Mouse (Mus musculus): Measurements from ENCODE around the gene Aff1. TPM values are rescaled to one million over a fixed set of nuclear protein-coding genes. Genes with fewer than 3 reads are reported as not detected.

The Aff1 gene
- polyA plus RNA-seq, 1 experiment from 2014 or later: 3.5 TPM

GRCm38 (mm10) chr5:103720967-103721366 is 28.8 kb downstream of the Aff1 start:
- no peak overlapping the region for H3K4me3 ChIP-seq
- peaks cover 24% of the 10 kb centered on the region for H3K4me1 ChIP-seq
- H3K27me3 ChIP-seq (ENCODE audit: low read depth, poor library complexity, severe bottlenecking): peaks cover 26% of the 10 kb centered on the region; the same call in 1 of the 2 replicates
- no peak for DNase-seq (ENCODE audit: low spot score)
- H3K27ac ChIP-seq (replicated peaks): no peak overlapping the region
- H3K9me3 ChIP-seq (replicated peaks): no peaks in the 10 kb centered on the region
- WGBS: 83% methylated on average over 6 of the region's 6 CpGs
- H3K36me3 ChIP-seq: no peaks in the 10 kb centered on the region

GRCm38 (mm10) chr5:103721490-103721889 is 29.3 kb downstream of the Aff1 start:
- WGBS: 84% methylated on average over 4 of the region's 4 CpGs
- Histone ChIP-seq H3K9me3 (replicated peaks) (no peaks in the 10 kb centered on the region), H3K27me3 (ENCODE audit: low read depth, poor library complexity, severe bottlenecking) (peaks cover 31% of the 10 kb centered on the region; the same call in 1 of the 2 replicates), H3K36me3 (no peaks in the 10 kb centered on the region), H3K27ac (replicated peaks) (no peak overlapping the region), H3K4me3 (no peak overlapping the region), H3K4me1 (peaks cover 29% of the 10 kb centered on the region)
- DNase-seq (ENCODE audit: low spot score): no peak

GRCm38 (mm10) chr5:103722721-103723120 is 30.5 kb downstream of the Aff1 start:
- Histone ChIP-seq H3K4me3 (no peak overlapping the region), H3K27ac (replicated peaks) (no peak overlapping the region), H3K9me3 (replicated peaks) (no peaks in the 10 kb centered on the region), H3K36me3 (no peaks in the 10 kb centered on the region), H3K4me1 (peaks cover 31% of the 10 kb centered on the region), H3K27me3 (ENCODE audit: low read depth, poor library complexity, severe bottlenecking) (peaks cover 31% of the 10 kb centered on the region; the same call in 1 of the 2 replicates)
- DNase-seq (ENCODE audit: low spot score): no peak
- 87% methylated on average over 4 of the region's 4 CpGs for WGBS

- H3K4me3 ChIP-seq: 0 out of 2 replicates have a peak overlapping the region, but pooled peaks have one; percentile 14
- no peak for DNase-seq (ENCODE audit: low spot score)
- no peaks in the 10 kb centered on the region for H3K36me3 ChIP-seq
- WGBS: 3% methylated on average over 6 of the region's 6 CpGs
- H3K27ac ChIP-seq (replicated peaks): peak overlapping the region; percentile 58; the same call in 1 of the 2 replicates
- H3K4me1 ChIP-seq: peaks cover 33% of the 10 kb centered on the region
- H3K27me3 ChIP-seq (ENCODE audit: low read depth, poor library complexity, severe bottlenecking): peaks cover 31% of the 10 kb centered on the region; the same call in 1 of the 2 replicates
- H3K9me3 ChIP-seq (replicated peaks): no peaks in the 10 kb centered on the region
These were observed 32.2 kb downstream of the Aff1 start for GRCm38 (mm10) chr5:103724384-103724783.

GRCm38 (mm10) chr5:103724823-103725222 is 32.6 kb downstream of the Aff1 start:
- H3K9me3 ChIP-seq (replicated peaks): no peaks in the 10 kb centered on the region
- 2% methylated on average over 3 of the region's 3 CpGs for WGBS
- H3K36me3 ChIP-seq: no peaks in the 10 kb centered on the region
- H3K4me1 ChIP-seq: peaks cover 31% of the 10 kb centered on the region
- peak overlapping the region; percentile 58 for H3K27ac ChIP-seq (replicated peaks)
- H3K4me3 ChIP-seq: 0 out of 2 replicates have a peak overlapping the region, but pooled peaks have one; percentile 14
- peaks cover 31% of the 10 kb centered on the region; the same call in 1 of the 2 replicates for H3K27me3 ChIP-seq (ENCODE audit: low read depth, poor library complexity, severe bottlenecking)
- no peak for DNase-seq (ENCODE audit: low spot score)

GRCm38 (mm10) chr5:103725268-103726149 is 33.3 kb downstream of the Aff1 start:
- DNase-seq (ENCODE audit: low spot score): no peak
- WGBS: 51% methylated on average over 9 of the region's 9 CpGs
- Histone ChIP-seq H3K9me3 (replicated peaks) (no peaks in the 10 kb centered on the region), H3K4me3 (no peak overlapping the region), H3K27ac (replicated peaks) (peak overlapping the region; percentile 58; the same call in 1 of the 2 replicates), H3K4me1 (peaks cover 31% of the 10 kb centered on the region), H3K27me3 (ENCODE audit: low read depth, poor library complexity, severe bottlenecking) (peaks cover 31% of the 10 kb centered on the region; the same call in 1 of the 2 replicates), H3K36me3 (no peaks in the 10 kb centered on the region)

GRCm38 (mm10) chr5:103726281-103726938 is 34.2 kb downstream of the Aff1 start:
- peaks cover 31% of the 10 kb centered on the region; the same call in 1 of the 2 replicates for H3K27me3 ChIP-seq (ENCODE audit: low read depth, poor library complexity, severe bottlenecking)
- no peaks in the 10 kb centered on the region for H3K36me3 ChIP-seq
- H3K4me1 ChIP-seq: peaks cover 31% of the 10 kb centered on the region
- DNase-seq (ENCODE audit: low spot score): no peak
- no peak overlapping the region for H3K27ac ChIP-seq (replicated peaks)
- no peaks in the 10 kb centered on the region for H3K9me3 ChIP-seq (replicated peaks)
- 58% methylated on average over 8 of the region's 8 CpGs for WGBS
- H3K4me3 ChIP-seq: no peak overlapping the region

GRCm38 (mm10) chr5:103727777-103728395 is 35.7 kb downstream of the Aff1 start:
- Histone ChIP-seq H3K36me3 (no peaks in the 10 kb centered on the region), H3K27me3 (ENCODE audit: low read depth, poor library complexity, severe bottlenecking) (peaks cover 31% of the 10 kb centered on the region; the same call in 1 of the 2 replicates), H3K4me1 (peaks cover 31% of the 10 kb centered on the region), H3K4me3 (no peak overlapping the region), H3K27ac (replicated peaks) (no peak overlapping the region), H3K9me3 (replicated peaks) (no peaks in the 10 kb centered on the region)
- DNase-seq (ENCODE audit: low spot score): no peak
- 72% methylated on average over 4 of the region's 4 CpGs for WGBS

GRCm38 (mm10) chr5:103729225-103729624 is 37.1 kb downstream of the Aff1 start:
- Histone ChIP-seq H3K4me3 (no peak overlapping the region), H3K4me1 (peaks cover 29% of the 10 kb centered on the region), H3K27me3 (ENCODE audit: low read depth, poor library complexity, severe bottlenecking) (peaks cover 17% of the 10 kb centered on the region; the same call in 1 of the 2 replicates), H3K27ac (replicated peaks) (no peak overlapping the region), H3K9me3 (replicated peaks) (no peaks in the 10 kb centered on the region), H3K36me3 (no peaks in the 10 kb centered on the region)
- 87% methylated on average over 1 of the region's 1 CpGs for WGBS
- no peak for DNase-seq (ENCODE audit: low spot score)

GRCm38 (mm10) chr5:103730142-103730541 is 38.0 kb downstream of the Aff1 start:
- no peak overlapping the region for H3K27ac ChIP-seq (replicated peaks)
- no peaks in the 10 kb centered on the region for H3K9me3 ChIP-seq (replicated peaks)
- H3K36me3 ChIP-seq: no peaks in the 10 kb centered on the region
- H3K27me3 ChIP-seq (ENCODE audit: low read depth, poor library complexity, severe bottlenecking): peaks cover 13% of the 10 kb centered on the region; the same call in 1 of the 2 replicates
- 95% methylated on average over 1 of the region's 1 CpGs for WGBS
- no peak for DNase-seq (ENCODE audit: low spot score)
- no peak overlapping the region for H3K4me3 ChIP-seq
- peaks cover 20% of the 10 kb centered on the region for H3K4me1 ChIP-seq

- WGBS: 79% methylated on average over 3 of the region's 3 CpGs
- no peak for DNase-seq (ENCODE audit: low spot score)
- H3K27ac ChIP-seq (replicated peaks): no peak overlapping the region
- H3K4me3 ChIP-seq: no peak overlapping the region
- no peaks in the 10 kb centered on the region for H3K9me3 ChIP-seq (replicated peaks)
- H3K4me1 ChIP-seq: peaks cover 14% of the 10 kb centered on the region
- no peaks in the 10 kb centered on the region for H3K36me3 ChIP-seq
- 0 out of 2 replicates have a peak, but pooled peaks cover 8% of the 10 kb centered on the region for H3K27me3 ChIP-seq (ENCODE audit: low read depth, poor library complexity, severe bottlenecking)
These were observed 38.6 kb downstream of the Aff1 start for GRCm38 (mm10) chr5:103730727-103731126.

- peaks cover 7% of the 10 kb centered on the region for H3K4me1 ChIP-seq
- H3K36me3 ChIP-seq: no peaks in the 10 kb centered on the region
- no peak overlapping the region for H3K27ac ChIP-seq (replicated peaks)
- DNase-seq (ENCODE audit: low spot score): no peak
- WGBS: 89% methylated on average over 4 of the region's 4 CpGs
- no peak overlapping the region for H3K4me3 ChIP-seq
- no peaks in the 10 kb centered on the region for H3K9me3 ChIP-seq (replicated peaks)
- no peaks in the 10 kb centered on the region for H3K27me3 ChIP-seq (ENCODE audit: low read depth, poor library complexity, severe bottlenecking)
These were observed 40.4 kb downstream of the Aff1 start for GRCm38 (mm10) chr5:103732581-103732980.
